Mouse (Mus musculus) heart, embryonic 16.5 days (tissue): Measurements from ENCODE around the gene Cacna1s. TPM values are rescaled to one million over a fixed set of nuclear protein-coding genes. Genes with fewer than 3 reads are reported as not detected.

ENCODE experiments used
- ATAC-seq: fragments of 200-750 bp; cut with Nextera tagmentation; replicated peaks from 2 replicates; pipeline ENCODE4 v1.8.0; 2017; ENCODE audit warnings: moderate number of reproducible peaks; ENCODE audit not compliant: insufficient read depth, low FRiP score; ENCODE audit errors: extremely low read depth
- H3K27ac ChIP-seq: fragments of 300-500 bp; sonication (generic); 2 replicates; pipeline ENCODE4 v1.5.1; 2014; ENCODE audit warnings: mild to moderate bottlenecking, low read length, control low read depth, moderate library complexity
- H3K27me3 ChIP-seq: fragments of 300-500 bp; sonication (generic); 2 replicates; pipeline ENCODE4 v1.6.1; 2014; ENCODE audit warnings: low read length, mixed read lengths; ENCODE audit not compliant: control insufficient read depth, insufficient read depth
- H3K36me3 ChIP-seq: fragments of 300-500 bp; sonication (generic); 2 replicates; pipeline ENCODE4 v1.6.1; 2014; ENCODE audit not compliant: control insufficient read depth, insufficient read depth
- H3K4me1 ChIP-seq: fragments of 300-500 bp; sonication (generic); 2 replicates; pipeline ENCODE4 v1.6.1; 2014; ENCODE audit warnings: low read length, mixed read lengths; ENCODE audit not compliant: control insufficient read depth, insufficient read depth
- H3K4me2 ChIP-seq: fragments of 300-500 bp; sonication (generic); 2 replicates; pipeline ENCODE4 v1.6.1; 2014; ENCODE audit warnings: low read depth, mild to moderate bottlenecking, control low read depth, low read length
- H3K4me3 ChIP-seq: fragments of 300-500 bp; sonication (generic); 2 replicates; pipeline ENCODE4 v1.5.1; 2014; ENCODE audit warnings: mild to moderate bottlenecking, control low read depth, low read length
- H3K9ac ChIP-seq: fragments of 300-500 bp; sonication (generic); 2 replicates; pipeline ENCODE4 v1.6.1; 2014; ENCODE audit warnings: low read length, control low read depth
- H3K9me3 ChIP-seq: fragments of 300-500 bp; sonication (generic); replicated peaks from 2 replicates; pipeline ENCODE4 v1.6.1; 2016; ENCODE audit warnings: low read length; ENCODE audit not compliant: control insufficient read depth
- WGBS: fragments of 180-500 bp; shearing (Covaris S2); extraction: QIAGEN DNeasy Blood & Tissue Kit; methylation state at CpG from one replicate; pipeline ENCODE4 v1.1.7; 2014; 5-methylcytosine and 5-hydroxymethylcytosine counted together
- polyA plus RNA-seq: library from polyadenylated mRNA; unstranded; fragments of >200 nt; fragmentation: Nextera tagmentation; extraction: Ambion mirVana; gene quantifications from 2 replicates; pipeline ENCODE4 v1.2.1, GENCODE M21; 2015

The Cacna1s gene
- polyA plus RNA-seq, 1 experiment from 2014 or later, result 0.28 TPM

DNA sequence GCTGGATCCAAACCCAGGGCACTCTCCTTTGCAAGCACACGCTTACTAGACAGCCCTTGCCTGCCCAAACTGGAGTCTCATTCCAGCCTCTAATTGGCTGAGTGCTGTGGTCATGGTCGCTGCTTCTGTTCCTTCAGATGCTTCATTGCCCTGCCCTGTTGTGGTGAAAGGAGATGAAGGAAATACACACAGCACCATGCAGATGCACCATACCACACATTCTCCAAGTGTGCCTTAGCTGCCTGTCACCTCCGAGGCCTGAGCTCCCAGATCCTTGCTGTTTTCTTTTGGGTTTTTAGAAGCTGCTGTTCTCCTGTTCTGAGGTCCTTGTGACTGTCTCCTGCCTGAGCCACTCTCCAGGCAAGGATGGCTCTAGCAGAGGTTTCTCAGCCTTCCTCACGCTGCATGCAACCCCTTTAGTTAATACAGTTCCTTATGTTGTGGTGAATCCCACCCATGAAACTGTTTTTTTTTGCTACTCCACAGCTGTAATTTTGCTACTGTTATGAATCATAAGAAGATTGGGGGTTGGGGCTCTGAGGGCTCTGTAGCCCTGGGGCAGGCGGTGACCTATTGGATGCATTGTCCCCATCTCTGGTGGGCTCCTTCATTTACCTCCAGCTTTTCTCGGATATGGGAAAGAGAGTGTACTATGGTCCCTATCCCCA is 83.4 kb downstream of the Cacna1s start:
- ATAC-seq, result no peak
- Histone ChIP-seq H3K4me3 (no peak overlapping the region), H3K9ac (no peak overlapping the region), H3K4me2 (no peak overlapping the region), H3K36me3 (no peaks in the 10 kb centered on the region), H3K9me3 (no peaks in the 10 kb centered on the region), H3K27me3 (no peaks in the 10 kb centered on the region; the same call in 1 of the 2 replicates), H3K27ac (peak overlapping the region; percentile 26; the same call in 1 of the 2 replicates), H3K4me1 (peaks cover 66% of the 10 kb centered on the region)
- 77% methylated on average over 6 of the region's 6 CpGs for WGBS

DNA sequence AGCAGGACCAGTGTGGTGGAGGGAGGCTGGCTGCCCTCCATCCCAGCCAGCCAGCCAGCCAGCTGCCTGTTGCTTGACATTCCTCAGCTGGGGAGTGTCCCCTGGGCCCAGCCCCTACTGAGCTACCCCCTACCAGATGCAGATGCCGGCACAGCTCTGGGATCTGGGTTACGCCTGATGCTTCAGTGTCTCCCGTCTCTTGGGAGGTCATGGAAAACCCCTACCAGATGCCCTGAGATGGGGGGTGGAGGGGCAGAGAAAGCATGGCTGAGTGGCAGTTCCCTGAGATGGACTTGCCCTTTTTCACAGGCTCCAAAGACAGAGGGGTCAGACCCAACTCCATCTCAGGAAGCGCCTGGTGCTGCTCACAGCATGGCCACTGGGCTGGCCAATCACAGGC is 84.0 kb downstream of the Cacna1s start:
- H3K27ac ChIP-seq, result peak overlapping the region; percentile 26
- no peak for ATAC-seq
- 51% methylated on average over 4 of the region's 4 CpGs for WGBS

DNA sequence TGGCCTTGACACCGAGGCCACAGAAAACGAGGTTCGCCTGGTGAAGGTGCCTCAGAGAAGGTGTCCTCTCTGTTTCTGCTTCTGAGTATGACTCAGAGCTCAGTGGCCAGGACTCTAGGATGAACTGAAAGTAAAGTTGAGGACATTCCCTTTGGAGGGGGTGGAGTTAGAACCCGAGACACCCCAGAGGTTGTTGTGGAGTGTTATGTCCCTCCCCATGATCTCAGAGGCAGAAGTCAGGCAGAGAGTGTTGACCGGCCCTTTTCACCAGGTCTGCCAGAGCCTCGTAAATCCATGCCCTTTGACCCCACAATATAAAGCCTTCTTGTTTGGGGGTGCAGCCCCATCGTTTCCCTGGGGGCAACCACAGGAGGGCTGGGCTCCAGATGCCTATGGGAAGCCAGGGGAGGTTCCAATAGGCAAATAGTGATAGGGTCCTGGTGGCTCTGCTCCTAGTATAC is 84.6 kb downstream of the Cacna1s start:
- no peak overlapping the region; the same call in 1 of the 2 replicates for H3K9ac ChIP-seq
- no peaks in the 10 kb centered on the region for H3K9me3 ChIP-seq
- H3K4me3 ChIP-seq, result no peak overlapping the region
- H3K4me2 ChIP-seq, result no peak overlapping the region
- H3K36me3 ChIP-seq, result no peaks in the 10 kb centered on the region
- H3K27me3 ChIP-seq, result no peaks in the 10 kb centered on the region
- 44% methylated on average over 7 of the region's 7 CpGs for WGBS
- H3K27ac ChIP-seq, result peak overlapping the region; percentile 25; the same call in 1 of the 2 replicates
- peaks cover 62% of the 10 kb centered on the region for H3K4me1 ChIP-seq
- ATAC-seq, result no peak

More for the DNA sequence above, 84.0 kb downstream of the Cacna1s start:
- Histone ChIP-seq H3K36me3 (no peaks in the 10 kb centered on the region), H3K27me3 (no peaks in the 10 kb centered on the region; the same call in 1 of the 2 replicates), H3K9ac (no peak overlapping the region), H3K4me2 (no peak overlapping the region), H3K4me1 (peaks cover 66% of the 10 kb centered on the region), H3K4me3 (no peak overlapping the region), H3K9me3 (no peaks in the 10 kb centered on the region)

DNA sequence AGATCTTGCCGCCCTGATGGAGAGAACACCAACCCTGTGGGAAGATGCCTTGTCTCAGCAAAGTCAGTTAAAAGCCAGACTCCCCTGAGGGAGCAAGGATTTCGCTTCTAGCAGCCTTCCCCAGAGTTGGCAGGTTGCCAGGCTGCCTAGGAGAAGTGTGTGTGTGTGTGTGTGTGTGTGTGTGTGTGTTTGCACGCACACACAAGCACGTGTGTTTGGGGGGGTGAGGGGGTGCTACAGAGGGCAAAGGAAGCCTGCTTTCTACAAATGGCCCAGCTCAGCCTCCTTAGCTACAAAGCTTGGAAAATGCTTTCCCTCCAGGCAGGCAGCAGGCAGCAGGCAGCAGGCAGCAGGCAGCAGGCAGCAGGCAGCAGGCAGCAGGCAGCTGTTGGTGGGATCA is 85.0 kb downstream of the Cacna1s start:
- H3K27me3 ChIP-seq, result no peaks in the 10 kb centered on the region
- H3K9me3 ChIP-seq, result no peaks in the 10 kb centered on the region
- WGBS, result 8% methylated on average over 4 of the region's 4 CpGs
- peaks cover 63% of the 10 kb centered on the region for H3K4me1 ChIP-seq
- no peak for ATAC-seq
- H3K9ac ChIP-seq, result no peak overlapping the region; the same call in 1 of the 2 replicates
- no peak overlapping the region for H3K4me3 ChIP-seq
- H3K27ac ChIP-seq, result peak overlapping the region; percentile 25; the same call in 1 of the 2 replicates
- H3K4me2 ChIP-seq, result no peak overlapping the region
- no peaks in the 10 kb centered on the region for H3K36me3 ChIP-seq

DNA sequence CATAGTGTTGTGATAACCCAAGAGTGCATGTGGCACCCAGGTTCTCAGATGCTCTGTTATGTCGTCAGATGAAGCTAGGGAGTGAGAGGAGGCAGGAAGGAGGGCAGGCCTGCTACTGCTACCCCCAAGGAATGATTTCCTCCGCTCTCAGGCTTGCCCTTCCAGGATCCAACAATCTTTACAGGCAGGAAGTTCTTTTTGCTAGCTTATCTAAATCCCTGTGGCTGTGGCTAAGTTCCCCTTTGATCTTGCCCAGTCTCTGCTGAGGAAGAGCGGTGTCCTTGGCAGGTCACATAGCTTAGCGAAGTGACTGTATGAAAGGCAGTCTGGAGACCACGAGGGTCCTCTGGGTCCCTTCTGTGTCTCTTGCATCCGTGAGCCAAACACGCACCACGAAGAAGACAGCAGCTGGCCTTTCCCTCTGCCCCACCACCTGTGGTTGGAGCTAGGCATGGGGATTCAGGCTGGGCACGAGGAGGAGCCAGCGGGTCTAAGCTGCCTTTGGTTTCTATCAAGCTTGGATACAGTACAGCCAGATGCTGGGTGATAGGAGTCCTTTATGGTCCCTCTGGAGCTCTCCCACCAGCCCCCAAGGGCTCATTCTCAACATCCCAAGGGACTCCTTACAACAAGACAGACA is 85.8 kb downstream of the Cacna1s start:
- Histone ChIP-seq H3K36me3 (no peaks in the 10 kb centered on the region), H3K27me3 (no peaks in the 10 kb centered on the region), H3K4me3 (no peak overlapping the region), H3K9me3 (no peaks in the 10 kb centered on the region), H3K4me1 (peaks cover 62% of the 10 kb centered on the region), H3K27ac (0 out of 2 replicates have a peak overlapping the region, but pooled peaks have one; percentile 21), H3K4me2 (0 out of 2 replicates have a peak overlapping the region, but pooled peaks have one; percentile 11), H3K9ac (no peak overlapping the region)
- WGBS, result 25% methylated on average over 10 of the region's 10 CpGs
- ATAC-seq, result no peak; the same call in 1 of the 2 replicates

DNA sequence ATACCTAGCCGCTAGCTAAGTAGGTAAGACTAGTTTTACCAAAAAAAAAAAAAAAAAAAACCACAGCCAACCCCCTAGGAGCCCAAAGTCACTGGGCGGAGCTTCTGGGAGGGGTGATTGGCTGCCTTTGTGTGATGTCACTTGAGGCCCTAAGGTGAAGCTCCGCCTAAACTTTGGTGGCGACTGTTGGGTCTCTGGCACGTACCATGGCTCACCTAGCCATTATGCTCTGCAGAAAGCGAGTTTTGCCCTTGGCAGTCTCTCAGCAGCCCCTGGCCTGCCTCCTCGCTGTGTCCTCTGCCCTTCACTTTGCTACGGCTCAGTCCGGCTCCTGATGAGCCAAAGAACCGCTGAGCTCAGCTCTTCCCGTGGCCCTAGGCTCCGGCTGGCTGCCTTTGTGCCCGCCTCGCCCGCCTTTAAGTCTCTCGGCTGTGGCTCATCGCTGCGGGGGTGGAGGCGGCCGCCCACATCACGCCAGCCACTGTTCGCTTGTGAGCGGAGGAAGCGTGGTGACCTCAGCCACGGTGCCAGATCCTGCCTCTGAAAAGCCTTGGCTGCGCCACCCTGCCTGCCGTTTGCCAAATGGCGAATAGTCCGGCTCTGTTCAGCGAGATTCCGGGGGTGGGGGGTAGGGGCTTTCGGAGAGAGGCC is 87.6 kb downstream of the Cacna1s start:
- peak overlapping the region; percentile 67 for H3K4me3 ChIP-seq
- WGBS, result 1% methylated on average over 32 of the region's 32 CpGs
- H3K27ac ChIP-seq, result peak overlapping the region; percentile 83
- H3K4me1 ChIP-seq, result peaks cover 51% of the 10 kb centered on the region
- H3K9ac ChIP-seq, result peak overlapping the region; percentile 83
- H3K9me3 ChIP-seq, result no peaks in the 10 kb centered on the region
- peak overlapping the region; percentile 94 for H3K4me2 ChIP-seq
- H3K27me3 ChIP-seq, result no peaks in the 10 kb centered on the region
- peak; percentile 64 for ATAC-seq
- H3K36me3 ChIP-seq, result no peaks in the 10 kb centered on the region

DNA sequence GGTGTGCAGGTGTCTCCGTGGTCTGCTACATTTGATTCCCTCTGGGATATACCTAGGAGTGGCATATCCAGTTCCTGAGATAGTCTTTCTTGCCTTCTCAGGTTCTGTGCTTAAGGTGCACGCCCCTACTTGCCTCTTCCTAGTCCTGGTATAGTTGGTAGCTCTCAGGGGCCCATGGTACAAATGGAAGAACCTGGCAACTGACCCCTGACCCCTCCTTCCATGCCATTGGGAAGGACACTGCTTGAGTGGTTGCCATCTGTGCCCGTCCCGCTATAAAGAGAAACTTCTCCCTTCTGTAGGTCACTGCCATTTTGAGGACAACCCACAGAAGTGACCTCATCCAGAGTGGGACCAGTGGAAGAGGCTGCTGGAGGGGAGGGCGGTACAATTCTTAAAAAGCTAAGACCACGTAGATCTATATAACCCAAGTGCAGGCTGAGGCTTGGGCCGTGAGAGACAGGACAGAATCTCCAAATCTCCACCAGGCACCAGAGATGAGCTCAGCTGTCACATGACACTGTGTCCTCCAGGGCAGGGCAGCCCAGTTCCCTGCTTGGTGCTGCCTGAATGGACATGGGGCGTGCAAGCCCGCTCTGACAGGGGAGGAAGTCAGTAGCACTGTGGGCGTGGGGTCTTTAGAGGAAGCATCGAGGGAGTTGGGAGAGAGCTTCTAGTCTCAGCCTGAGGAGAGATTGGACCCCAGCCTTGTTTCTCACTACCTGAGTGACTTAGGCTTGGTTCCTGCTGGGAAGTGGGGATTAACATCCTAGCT is 88.8 kb downstream of the Cacna1s start:
- Histone ChIP-seq H3K36me3 (no peaks in the 10 kb centered on the region), H3K9ac (no peak overlapping the region), H3K27me3 (no peaks in the 10 kb centered on the region), H3K4me2 (no peak overlapping the region), H3K27ac (no peak overlapping the region), H3K4me3 (no peak overlapping the region), H3K4me1 (peaks cover 46% of the 10 kb centered on the region), H3K9me3 (no peaks in the 10 kb centered on the region)
- WGBS, result 83% methylated on average over 11 of the region's 11 CpGs
- no peak for ATAC-seq

DNA sequence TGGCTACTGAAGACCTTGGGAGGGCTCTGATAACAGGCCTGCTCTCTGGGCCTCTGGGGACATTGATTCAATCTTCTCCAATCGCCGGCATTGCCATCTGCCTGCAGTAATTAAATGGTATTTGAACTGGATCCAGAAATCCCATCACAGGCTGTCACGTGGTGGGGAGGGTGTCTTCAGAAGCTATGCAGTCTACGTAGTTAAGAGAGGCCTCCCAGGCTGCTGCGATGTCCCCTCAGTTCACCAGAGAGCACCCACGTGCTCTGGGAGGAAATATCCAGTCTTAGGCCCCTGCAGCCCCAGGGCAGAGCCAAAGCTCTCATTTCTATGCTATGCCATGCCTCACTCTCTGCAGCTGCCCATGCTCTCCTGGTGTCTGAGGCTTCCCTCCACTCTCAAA is 89.8 kb downstream of the Cacna1s start:
- H3K4me1 ChIP-seq, result peaks cover 36% of the 10 kb centered on the region
- H3K4me2 ChIP-seq, result no peak overlapping the region
- H3K36me3 ChIP-seq, result no peaks in the 10 kb centered on the region
- H3K27me3 ChIP-seq, result no peaks in the 10 kb centered on the region
- H3K4me3 ChIP-seq, result no peak overlapping the region
- no peak overlapping the region for H3K9ac ChIP-seq
- 27% methylated on average over 6 of the region's 6 CpGs for WGBS
- no peaks in the 10 kb centered on the region for H3K9me3 ChIP-seq
- ATAC-seq, result no peak
- H3K27ac ChIP-seq, result no peak overlapping the region
